8 mouse cellular contexts compared by ENCODE assay signal in the genomic region with DNA sequence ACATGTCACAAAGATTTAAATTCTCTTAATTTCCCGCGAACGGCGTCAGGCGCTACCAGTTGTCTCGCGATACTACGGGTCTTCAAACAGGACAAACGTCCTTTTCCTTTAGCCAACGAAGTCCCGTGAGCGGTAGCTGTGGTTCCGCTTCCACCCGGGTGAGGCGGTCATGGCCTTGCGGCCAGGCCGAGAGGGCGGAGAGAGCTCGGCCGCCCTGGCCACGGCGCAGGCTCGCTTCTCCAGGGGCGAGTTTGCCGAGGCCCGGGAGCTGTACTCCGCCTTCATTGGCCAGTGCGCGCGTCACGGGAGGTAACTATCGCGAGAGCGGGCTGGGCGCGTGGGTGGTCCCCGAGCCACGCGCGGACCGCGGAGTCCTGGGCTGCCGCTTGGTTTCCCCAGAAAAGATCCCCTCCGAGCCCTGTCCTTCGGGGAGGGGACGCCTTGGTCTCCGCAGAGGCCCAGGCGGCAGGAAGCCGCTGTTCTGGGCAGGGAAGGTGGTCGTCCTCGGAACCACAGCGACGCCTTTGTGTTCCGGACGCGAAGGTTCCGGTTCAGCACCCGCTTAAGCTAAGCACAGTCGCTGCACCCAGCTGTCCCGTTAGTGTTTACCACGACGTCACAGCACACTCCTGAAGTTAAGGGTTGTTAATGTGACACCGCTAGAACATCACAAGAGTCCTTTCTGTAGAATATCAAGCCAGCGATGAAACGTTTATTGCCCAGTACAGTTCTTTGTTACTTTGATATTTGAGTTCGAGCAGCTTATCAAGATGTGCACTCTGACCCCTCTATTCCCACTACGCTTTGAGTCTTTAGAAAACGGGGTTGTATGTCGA. TPM values are rescaled to one million over a fixed set of nuclear protein-coding genes. Genes with fewer than 3 reads are reported as not detected.
DNase-seq lines count a peak whose midpoint lies in the region; ATAC-seq lines count a peak whose summit lies in the region.

TSS of gene Ttc32 (plus strand) at position 110 of the 836 bp plus-strand sequence.

- peak within 1 kb of the TSS; percentile 79 for H3K4me2 ChIP-seq in hindbrain, embryonic 14.5 days (replicated peaks)

- peak; percentile 94 for DNase-seq in R1 (ENCODE audit: low read depth, low spot score)
- peak; percentile 96 to 97 for DNase-seq in cerebellum, postnatal 25 days
- peak; percentile 94 to 96 for DNase-seq in frontal cortex, postnatal 25 days (ENCODE audit: low spot score in 2 of 2)
- DNase-seq in hindbrain, embryonic 14.5 days (ENCODE audit: low spot score) = peak; percentile 96
- peak; percentile 94 to 95 for DNase-seq in layer of hippocampus, postnatal 36 days
- DNase-seq in lung, postnatal 36 days = peak; percentile 97
- DNase-seq in retina, postnatal 1 day = peak; percentile 98
- DNase-seq in urinary bladder, adult 18-20 months (ENCODE audit: low spot score in 2 of 2) = peak; percentile 86 to 94

- under 1% methylated on average over 69 of the region's 69 CpGs for WGBS in hindbrain, embryonic 14.5 days

- no peaks in the 10 kb centered on the region for H3K27me3 ChIP-seq in hindbrain, embryonic 14.5 days (ENCODE audit: control insufficient read depth, insufficient read depth, low read length)

- H3K27ac ChIP-seq in hindbrain, embryonic 14.5 days = peak within 1 kb of the TSS; percentile 97

- H3K9ac ChIP-seq in hindbrain, embryonic 14.5 days = peak within 1 kb of the TSS; percentile 82

- H3K9me3 ChIP-seq in hindbrain, embryonic 14.5 days (ENCODE audit: control insufficient read depth, low read length) = no peaks in the 10 kb centered on the region

- peak within 1 kb of the TSS; percentile 67 for H3K4me3 ChIP-seq in hindbrain, embryonic 14.5 days (replicated peaks; ENCODE audit: low read length)

- peaks cover 20% of the 10 kb centered on the region for H3K36me3 ChIP-seq in hindbrain, embryonic 14.5 days (replicated peaks; ENCODE audit: control insufficient read depth, insufficient read depth)

- H3K4me1 ChIP-seq in hindbrain, embryonic 14.5 days (replicated peaks; ENCODE audit: control insufficient read depth, insufficient read depth, low read length) = peaks cover 6% of the 10 kb centered on the region

- peak; percentile 98 for ATAC-seq in hindbrain, embryonic 14.5 days (ENCODE audit: low FRiP score)

RNA-seq across cellular contexts. Expression of gene Ttc32, which starts in this region (rescaled TPM):
- polyA plus RNA-seq in hindbrain, embryonic 14.5 days (2014; fragmentation: Nextera tagmentation; extraction: Ambion mirVana) = 7.2 and 8.2 TPM in 2 replicates
- total RNA-seq in layer of hippocampus, postnatal 36 days (2021) = 1 to 10 TPM; 4.5 to 5.7 TPM

Comparison
In these comparisons a context has a peak if more than half of its experiments do, and no peak if none do; other contexts are left out.
1. Peak in every context shown above with its lines: DNase-seq, ATAC-seq, H3K4me3 ChIP-seq and H3K27ac ChIP-seq.